Mouse (Mus musculus) Muller cell, postnatal 12 days (primary cell): Measurements from ENCODE around the gene Oit3.
A peak's percentile ranks its signal among the peaks of the same experiment; 100 is the strongest.

Source experiments
- DNase-seq: peaks from one replicate; pipeline ENCODE4 v3.0.0-alpha.2; 2015; ENCODE audit errors: inconsistent ontology term

The Oit3 gene

DNA sequence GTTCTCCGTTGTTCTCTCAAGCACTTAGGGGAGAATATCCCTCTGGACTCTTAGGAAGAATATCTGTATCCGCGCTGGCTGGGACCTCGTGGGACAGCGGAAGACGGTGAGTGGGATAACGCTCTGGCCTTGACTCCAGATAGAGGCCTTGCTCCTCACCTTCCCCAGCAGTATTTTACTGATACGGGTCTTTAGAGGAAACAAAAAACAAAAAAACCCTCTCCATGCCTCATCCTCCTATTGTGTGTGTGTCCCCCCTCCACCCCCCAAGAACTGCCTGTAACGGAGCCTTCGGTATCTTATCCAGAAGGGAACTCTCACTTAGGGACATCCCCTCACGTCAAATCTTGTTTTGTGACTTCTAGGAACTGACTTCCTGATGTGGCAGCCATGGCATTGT is at the start of gene Oit3:
Oit3 (minus strand) TSS at position 44 of the 400 bp plus-strand sequence.
- no peak for DNase-seq

DNA sequence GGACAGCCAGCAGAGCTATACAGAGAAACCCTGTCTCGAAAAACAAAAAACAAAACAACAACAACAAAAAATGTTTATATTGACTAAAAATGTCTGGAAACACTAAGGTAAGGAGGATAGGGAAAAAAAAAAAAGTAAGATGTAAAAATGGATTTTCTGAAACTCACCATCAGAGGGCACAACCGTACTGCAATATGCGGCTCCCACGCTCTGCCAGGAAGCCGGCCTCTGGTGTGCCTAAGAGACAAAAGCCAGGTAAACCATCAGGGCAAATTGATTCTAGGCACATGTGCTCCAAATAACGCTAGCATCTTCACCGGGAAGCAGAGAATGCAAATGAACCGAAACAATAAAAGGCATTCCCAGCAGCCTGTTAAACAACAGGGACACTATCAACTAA is 49.3 kb upstream of the Oit3 start:
- DNase-seq = no peak

DNA sequence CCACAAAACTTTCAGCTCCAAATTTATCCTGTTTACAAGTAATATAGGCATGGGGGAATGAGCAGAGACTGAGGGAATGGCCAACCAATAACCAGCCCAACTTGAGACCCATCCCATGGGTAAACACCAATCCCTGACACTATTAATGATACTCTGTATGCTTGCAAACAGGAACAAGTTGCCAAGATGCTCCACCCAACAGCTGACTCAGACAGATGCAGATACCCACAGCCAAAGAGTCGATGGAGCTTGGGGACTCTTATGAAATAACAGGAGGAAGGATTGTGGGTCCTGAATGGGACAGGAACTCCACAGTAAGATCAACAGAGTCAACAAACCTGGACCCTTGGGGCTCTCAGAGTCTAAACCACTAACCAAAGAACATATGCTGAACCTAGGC is 47.8 kb upstream of the Oit3 start:
- DNase-seq = no peak

DNA sequence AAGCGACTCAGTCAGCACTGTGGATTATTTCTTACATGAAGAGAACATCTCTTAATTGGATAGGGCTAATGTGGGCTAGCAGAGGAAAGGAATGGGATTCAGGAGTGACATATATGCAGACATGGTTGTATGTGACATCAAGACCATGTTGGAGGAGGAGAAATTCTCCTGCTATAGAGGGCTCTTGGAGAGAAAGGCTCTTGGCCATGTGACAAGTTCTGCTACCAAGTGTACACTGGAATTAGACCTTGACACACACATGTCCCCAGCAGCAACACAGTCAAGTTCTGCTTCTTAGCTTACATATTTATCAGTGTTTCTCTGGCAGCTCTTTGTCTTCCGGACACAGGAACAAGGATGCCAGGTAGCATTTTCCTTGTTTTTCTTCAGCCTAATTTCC is 45.8 kb upstream of the Oit3 start:
- DNase-seq = no peak

DNA sequence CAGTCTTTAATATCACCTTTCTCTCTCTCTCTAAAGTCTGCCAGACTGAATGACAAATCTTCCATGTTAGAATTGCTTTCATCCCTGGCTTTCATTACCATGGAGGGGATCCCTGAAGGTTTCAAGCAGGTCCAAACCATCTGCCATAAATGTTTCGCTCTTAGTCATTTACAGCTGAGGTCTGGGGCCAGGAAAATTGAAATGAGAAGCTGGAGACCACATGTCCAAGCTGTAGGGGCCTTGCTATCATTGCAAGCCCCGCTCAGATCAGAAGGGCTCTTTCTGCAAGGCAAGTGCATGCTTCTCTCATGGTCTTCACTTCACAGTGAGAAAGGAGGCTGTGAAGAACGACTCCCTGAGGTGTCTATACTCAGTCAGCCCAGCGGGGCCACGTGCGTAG is 42.7 kb upstream of the Oit3 start:
- DNase-seq = no peak

DNA sequence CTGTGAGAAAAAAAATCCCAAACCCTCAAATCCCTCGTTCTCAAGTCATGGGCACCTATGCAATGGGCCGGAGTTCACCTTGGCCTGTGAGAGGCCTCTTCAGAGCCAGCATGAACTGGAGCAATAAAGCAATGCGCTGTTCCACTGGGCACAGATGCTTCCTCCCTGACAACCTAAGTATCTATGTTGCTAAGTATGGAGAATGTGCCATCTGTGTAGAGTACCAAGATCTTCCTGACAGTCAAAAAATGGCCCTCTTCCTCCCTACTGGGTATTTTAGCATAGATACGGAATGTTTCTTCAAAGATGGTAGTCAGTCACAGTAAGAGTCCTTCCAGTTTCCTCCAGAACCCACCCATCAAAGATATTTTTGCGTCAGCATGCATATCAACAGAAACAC is 39.8 kb upstream of the Oit3 start:
- no peak for DNase-seq

DNA sequence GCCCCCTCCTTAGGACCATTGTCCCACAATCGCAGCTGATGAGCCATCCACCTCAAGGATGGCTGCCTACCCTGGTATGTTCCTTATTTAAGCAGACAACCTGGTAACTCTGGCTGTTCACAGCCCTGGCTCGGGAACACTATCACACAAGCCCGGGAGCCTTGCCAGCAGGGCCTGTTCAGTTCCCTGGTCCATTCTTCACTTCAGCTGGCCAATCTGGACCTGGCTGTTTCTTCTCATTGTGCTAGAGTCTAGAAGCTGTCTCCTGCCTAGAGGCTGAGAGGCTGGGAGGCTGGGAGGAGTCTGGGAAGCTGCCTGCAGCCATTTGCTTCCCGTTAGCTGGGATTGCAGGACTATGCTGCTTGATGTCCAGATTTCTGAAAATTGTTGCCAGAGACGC is 28.9 kb upstream of the Oit3 start:
- DNase-seq = peak; percentile 28

DNA sequence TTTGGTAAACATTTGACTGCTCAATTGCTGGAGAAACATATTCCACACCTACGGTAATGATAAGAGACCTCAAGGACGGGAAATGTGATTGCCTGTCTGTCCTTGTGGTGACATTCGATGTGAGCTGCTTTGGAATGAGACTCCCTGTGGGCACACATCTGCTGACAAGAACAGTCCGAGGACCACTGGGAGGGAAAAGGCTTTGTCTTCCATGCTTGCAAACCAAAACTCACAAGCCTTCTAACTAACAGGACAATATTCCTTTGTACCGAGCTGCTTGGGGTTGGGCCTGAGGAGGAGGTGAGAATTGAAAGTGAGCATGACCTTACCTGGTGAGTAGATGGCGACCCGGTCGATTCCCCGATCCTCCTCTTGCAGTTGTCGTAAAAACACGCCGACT is 25.7 kb upstream of the Oit3 start:
- no peak for DNase-seq

DNA sequence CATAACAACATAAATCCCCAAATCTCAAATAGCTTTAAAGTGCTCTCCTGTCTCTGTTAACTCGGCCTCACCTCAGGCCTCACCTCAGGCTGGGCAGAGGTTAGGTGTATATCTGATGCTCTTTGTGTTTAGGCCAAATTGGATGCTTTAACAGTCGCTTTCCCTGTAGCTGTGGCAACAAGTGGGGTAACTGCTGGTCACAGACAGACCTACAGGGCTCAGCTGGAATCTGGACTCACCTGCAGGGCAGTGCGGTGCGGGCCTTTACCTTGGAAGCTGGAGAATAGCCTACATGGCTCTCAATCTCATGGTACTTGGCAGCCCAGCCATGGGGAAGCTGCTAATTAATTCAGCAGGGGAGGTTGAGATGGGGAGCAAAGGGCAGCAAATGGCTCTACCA is 25.0 kb upstream of the Oit3 start:
- no peak for DNase-seq

DNA sequence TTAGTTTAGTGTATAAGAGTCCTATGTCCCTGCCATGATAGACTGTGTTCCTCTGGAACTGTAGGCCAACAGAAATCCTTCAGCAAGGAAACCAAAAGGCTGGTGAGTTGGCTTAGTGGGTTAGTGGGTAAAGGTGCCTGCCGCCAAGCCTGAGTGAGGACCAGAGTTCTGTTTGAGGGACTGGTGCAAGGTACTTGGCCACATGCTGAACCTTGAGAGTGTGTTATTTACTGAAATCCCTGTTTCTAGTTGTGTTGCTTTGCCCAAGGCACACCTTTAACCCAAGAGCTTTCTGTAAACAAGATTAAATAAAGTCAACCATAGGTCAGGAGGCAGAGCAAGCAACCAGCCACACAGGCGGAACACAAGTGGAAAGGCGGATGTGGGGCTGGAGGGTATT is 24.0 kb upstream of the Oit3 start:
- no peak for DNase-seq

DNA sequence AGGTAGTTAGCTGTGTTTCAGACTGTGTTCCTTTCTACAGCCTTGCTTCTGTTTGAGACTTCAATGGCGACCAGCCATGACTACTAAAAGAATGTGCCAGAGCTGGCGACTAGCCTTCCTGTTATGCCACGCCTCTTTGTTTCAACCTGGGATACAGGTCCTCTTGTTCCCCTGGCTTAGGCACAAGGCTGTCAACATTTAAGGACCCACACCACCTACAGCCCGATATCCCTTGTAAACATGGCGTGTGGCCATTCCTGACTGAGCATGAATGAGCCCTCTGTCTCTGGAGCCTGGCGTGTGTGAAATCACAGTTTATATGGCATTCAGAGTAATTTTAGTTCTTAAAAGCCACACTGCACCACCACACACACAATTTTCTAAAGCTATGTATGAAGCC is 20.7 kb upstream of the Oit3 start:
- no peak for DNase-seq

DNA sequence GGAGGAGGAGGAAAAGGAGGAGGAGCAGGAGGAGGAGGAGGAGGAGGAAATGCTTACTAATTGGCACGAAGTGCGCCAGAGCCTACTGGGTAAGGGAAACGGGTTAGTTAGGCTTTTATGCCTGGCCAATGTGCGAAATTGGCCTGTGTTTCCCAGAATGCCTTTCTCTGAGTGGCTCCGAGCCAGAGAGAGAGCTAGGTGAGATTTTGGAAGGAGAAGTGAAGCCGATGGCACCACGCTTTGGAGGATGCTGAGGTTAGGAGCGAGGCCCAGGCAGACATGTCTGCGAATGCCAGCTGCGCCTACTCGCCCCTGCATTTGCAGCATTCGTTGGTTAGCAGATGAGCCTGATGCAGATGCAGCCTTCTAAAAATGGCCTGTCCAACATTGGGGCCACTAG is 18.2 kb upstream of the Oit3 start:
- DNase-seq = no peak

DNA sequence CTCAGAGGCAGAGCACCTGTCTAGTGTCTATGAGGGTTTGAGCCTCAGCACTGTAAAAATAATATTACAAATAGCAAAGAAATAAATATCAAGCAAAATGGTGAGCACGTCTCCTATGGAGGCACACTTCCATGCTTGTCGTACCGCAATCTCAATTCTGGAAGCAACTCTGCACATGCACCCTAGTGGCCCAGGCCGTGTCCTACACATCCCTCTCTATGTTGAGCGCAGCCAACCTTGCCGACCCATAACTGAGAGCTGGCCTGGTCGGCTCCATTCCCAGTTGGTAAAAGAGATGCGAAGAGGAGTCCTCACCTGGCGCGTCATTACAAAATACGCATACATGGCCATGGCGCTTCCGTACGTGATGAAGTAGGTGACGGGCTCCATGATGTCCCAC is 13.1 kb upstream of the Oit3 start:
- no peak for DNase-seq

DNA sequence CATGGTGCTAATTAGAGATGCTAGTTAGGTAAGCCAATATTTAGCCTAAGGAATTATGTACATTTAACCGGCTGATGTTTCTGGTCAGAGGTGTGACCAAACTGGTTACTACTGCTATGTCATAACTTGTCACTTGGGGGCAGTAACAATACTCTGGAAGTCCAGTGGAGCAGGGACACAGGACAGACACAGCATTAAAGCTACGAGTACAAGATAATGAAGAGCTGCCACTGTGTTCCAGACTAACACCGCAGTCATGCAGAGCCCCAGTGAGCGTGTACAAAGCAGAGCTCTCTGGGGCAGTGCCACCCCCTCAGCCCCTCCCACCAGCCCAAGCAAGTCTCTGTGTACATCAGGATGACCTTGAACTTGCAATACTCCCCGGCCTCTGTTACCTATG is 10.3 kb upstream of the Oit3 start:
- peak; percentile 35 for DNase-seq

DNA sequence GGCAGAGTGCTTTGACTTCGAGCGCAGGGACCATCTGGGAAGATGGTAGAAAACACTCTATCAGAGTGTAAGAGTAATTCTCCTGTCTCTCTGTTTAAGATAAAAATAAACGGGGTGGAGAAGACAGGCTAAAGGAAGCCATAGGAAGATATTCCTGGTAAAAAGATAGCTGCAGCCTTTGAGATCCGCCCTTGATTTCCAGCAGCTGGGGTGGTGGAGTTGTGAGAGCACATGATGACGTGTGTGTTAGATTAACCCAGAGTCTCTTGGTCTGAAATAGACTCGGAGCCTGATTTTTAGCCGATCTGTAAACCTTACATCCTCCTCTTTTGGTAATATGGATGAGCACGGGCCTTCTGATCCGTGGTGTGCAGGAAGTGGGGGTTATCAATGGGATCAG is 6.0 kb upstream of the Oit3 start:
- no peak for DNase-seq

DNA sequence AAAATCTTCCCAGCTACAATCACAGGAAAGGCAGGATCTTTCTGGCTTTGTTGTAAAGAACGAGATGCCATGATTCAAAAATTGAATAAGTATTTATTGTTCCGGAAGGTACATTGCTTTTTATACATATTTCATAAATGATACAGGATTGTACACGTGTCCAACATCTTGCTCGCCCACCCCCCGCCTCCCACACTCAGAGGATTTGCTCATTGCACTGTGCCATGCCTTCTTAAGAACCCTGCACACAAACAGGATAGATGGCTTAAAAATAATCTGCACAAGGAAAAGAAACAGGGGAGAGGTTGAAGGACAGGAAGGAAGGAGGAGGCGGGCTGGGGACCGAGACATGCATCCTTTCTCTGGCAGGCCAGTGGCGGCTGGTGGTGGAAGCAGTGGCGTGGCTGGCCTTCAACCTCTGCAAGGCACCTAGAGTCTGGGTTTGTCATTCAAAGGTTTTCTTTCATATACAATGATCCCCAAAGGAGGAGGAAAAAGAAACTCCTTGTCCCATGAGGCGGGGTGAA is 5.4 kb upstream of the Oit3 start:
- DNase-seq = no peak

DNA sequence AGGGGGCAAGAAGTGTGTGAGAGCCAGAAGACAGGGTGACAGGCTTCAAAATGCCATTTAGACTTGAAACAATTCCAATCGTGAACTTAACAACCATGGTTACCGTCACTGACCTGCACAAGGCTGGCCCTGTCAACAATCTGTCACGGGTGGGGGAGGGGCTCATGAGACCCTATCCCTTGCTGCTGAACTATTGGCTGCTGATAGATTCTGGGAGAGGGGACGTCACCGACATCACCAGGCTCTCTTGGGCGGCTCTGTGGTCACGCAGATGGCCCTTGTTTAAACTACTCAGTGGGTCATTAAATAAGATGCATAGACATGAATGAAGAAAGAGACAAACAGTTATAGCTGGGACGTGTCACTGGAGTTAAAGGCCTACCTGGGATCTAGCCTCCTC is 3.1 kb upstream of the Oit3 start:
- DNase-seq = no peak

DNA sequence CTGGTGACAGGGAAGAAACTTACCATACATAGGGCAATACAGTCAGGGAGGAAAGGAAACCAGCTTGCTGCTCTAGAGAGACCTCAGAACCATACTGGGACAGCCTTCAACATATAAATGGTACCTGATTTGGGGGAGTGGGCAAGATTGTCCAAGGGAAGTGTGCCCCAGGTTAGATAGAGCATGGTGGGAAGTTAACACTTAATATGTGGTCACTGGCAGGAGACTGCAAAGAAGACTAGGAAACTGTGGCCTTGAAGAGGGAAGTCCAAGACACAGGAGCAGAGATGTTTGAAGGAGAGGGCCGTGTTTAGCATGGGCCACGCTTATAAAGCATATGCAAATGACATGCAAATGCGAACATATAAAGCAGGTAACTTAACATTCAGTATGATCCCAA is 2.5 kb upstream of the Oit3 start:
- DNase-seq = no peak

DNA sequence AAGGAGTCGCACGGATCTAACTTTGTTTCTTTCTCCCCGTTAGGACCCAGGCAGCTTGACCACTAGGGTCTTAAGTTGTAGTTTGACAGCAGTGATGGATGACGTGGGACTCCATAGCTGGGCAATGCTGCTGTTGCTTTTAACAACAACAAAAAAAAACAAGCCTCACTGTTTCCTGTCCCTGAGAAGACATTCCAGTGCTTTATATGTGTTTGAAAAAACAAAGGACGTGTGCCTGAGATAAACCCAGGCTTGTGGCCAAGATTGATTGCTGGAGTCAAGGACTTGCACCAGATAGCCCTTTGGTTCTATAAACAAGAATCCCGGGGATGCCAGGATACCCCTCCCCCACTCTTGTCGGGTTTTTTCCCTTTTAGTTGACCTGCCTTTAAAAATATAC is 1.6 kb upstream of the Oit3 start:
- no peak for DNase-seq

DNA sequence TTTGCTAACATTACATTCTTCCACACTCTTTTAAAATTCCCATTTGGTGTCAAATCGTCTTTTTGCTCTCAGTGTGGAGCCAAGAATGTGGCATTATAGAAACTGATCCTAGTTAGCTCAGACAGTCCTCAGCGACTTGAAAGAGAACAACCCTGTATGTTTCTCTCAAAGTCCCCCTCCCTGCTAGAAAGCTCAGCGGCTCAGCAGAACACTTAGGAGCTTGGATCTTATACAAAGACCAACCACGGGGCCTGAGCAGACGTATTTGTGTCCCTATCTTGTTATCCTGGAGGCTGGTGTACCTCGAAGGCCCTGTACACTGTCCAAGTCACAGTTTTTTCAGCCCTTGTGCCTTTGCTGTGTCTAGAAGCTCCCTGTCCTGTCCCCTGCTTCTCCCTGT is 1.4 kb downstream of the Oit3 start:
- no peak for DNase-seq

DNA sequence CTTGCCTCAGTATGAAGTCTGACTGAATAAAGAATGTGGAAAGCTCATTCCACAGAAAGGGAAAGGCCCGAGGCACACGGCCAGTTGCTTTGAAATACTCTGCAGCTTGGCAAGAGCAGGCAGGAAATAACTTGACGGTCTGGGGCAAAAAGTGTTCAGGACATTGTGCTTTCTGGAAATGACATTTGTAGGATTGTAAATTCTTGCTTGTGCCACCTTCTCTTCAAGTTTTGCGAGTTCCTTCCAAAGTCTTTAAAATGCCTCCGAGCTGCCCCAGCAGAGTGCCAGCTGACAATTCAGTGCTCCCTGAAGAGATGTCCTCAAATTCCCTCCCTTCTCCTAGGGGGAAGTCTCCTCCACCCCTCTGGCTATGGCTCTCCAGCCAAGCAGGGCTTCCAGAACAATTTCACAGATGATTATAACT is 2.1 kb downstream of the Oit3 start:
- DNase-seq = peak; percentile 81

DNA sequence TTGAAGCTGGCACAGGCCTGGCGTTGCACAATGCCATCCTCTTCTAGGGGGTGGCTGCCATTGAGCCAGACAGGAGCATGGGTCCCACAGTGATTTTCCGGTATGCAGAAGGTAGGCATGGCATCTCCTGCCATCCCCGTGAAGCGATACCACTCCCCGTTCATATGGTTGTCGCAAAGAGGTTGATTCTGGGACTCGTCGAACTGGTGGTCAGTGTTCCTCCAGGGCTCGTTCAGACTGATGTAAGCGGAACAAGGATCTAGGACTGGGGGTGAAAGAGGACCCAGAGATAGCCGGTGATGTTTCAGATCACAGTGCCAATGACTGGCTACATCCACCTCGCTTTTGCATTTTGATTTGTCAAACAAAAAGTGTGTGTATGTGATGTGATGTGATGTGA is 2.9 kb downstream of the Oit3 start:
- DNase-seq = no peak

DNA sequence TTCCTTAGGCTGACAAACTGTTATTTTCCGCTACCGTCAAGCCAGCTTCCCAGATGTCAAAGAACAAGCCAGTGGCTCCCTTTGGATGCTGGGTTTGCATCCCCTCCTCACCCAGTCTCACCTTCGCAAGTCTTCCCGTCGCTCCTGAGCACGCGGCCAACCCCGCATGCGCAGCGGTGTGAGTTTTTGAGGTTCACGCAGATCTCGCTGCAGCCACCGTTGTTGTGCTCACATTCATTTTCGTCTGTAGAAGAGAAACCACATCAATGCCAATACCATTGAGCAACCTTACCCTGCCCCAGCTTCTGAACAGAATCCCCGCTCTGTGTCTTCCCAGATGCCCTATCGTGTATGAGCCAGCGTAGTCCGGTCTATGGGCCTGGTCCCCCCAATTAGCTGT is 5.8 kb downstream of the Oit3 start:
- no peak for DNase-seq

DNA sequence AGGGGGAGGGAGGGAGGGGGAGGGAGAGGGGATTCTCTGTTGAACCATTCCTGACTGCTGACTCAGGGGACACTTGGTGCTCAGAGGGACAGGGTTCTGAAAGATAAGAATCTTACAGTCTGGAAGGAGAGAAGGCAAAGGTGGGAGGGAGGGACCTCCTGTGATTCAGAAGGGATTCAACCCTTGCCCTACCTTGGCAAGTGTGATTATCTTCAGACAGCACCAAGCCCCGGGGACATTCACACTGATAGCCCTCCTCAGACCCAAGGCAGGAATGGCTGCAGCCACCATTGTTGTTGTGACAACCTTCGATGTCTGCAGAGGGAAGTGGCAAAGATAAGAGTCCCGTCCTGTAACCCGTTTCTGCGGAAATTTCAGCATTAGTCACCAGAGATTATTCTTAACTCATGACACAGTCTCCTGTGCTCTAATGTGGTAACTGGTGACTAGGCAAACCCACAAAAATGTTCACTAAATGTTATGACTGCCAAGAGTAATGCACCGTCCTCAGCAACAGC is 10.8 kb downstream of the Oit3 start:
- peak; percentile 75 for DNase-seq
